Mouse (Mus musculus) hindbrain, embryonic 11.5 days (tissue): ENCODE data around the gene Rere. TPM values are rescaled to one million over a fixed set of nuclear protein-coding genes. Genes with fewer than 3 reads are reported as not detected.
A peak's percentile ranks its signal among the peaks of the same experiment; 100 is the strongest.

Experiments used
- ATAC-seq: fragments of 200-750 bp; cut with Nextera tagmentation; 2 replicates; pipeline ENCODE4 v1.8.0; 2017; ENCODE audit warnings: mild to moderate bottlenecking, moderate TSS enrichment, moderate library complexity; ENCODE audit not compliant: low FRiP score
- DNase-seq: peaks from one replicate; pipeline ENCODE4 v3.0.0-alpha.2; 2015; ENCODE audit warnings: low spot score
- H3K27ac ChIP-seq: fragments of 300-500 bp; sonication (generic); 2 replicates; pipeline ENCODE4 v1.5.1; 2014; ENCODE audit warnings: mild to moderate bottlenecking, low read depth, low read length
- H3K27me3 ChIP-seq: fragments of 300-500 bp; sonication (generic); 2 replicates; pipeline ENCODE4 v1.6.1; 2014; ENCODE audit warnings: mild to moderate bottlenecking, low read length, moderate library complexity, mixed read lengths; ENCODE audit not compliant: control insufficient read depth, insufficient read depth
- H3K36me3 ChIP-seq: fragments of 300-500 bp; sonication (generic); 2 replicates; pipeline ENCODE4 v1.6.1; 2014; ENCODE audit warnings: mild to moderate bottlenecking, low read length, moderate library complexity, mixed read lengths; ENCODE audit not compliant: control insufficient read depth, insufficient read depth
- H3K4me1 ChIP-seq: fragments of 300-500 bp; sonication (generic); replicated peaks from 2 replicates; pipeline ENCODE4 v1.6.1; 2014; ENCODE audit warnings: low read length, mixed read lengths; ENCODE audit not compliant: control insufficient read depth, insufficient read depth
- H3K4me2 ChIP-seq: fragments of 300-500 bp; sonication (generic); replicated peaks from 2 replicates; pipeline ENCODE4 v1.6.1; 2014; ENCODE audit warnings: mild to moderate bottlenecking, low read depth, low read length
- H3K4me3 ChIP-seq: fragments of 300-500 bp; sonication (generic); 2 replicates; pipeline ENCODE4 v1.5.1; 2014; ENCODE audit warnings: low read depth, low read length
- H3K9ac ChIP-seq: fragments of 300-500 bp; sonication (generic); 2 replicates; pipeline ENCODE4 v1.6.1; 2014; ENCODE audit warnings: low read depth, low read length
- H3K9me3 ChIP-seq: fragments of 300-500 bp; sonication (generic); 2 replicates; pipeline ENCODE4 v1.6.1; 2016; ENCODE audit warnings: low read length; ENCODE audit not compliant: control insufficient read depth
- WGBS: fragments of 180-500 bp; shearing (Covaris S2); extraction: QIAGEN DNeasy Blood & Tissue Kit; methylation state at CpG from one replicate; pipeline ENCODE4 v1.1.7; 2014; 5-methylcytosine and 5-hydroxymethylcytosine counted together
- polyA plus RNA-seq: library from polyadenylated mRNA; unstranded; fragments of >200 nt; fragmentation: Nextera tagmentation; extraction: Ambion mirVana; gene quantifications from 2 replicates; pipeline ENCODE4 v1.2.1, GENCODE M21; 2014

Gene Rere
- polyA plus RNA-seq, 1 experiment from 2014 or later: 50.0 TPM

- H3K27ac ChIP-seq: no peak overlapping the region
- no peak overlapping the region for H3K4me3 ChIP-seq
- 71% methylated on average over 1 of the region's 1 CpGs for WGBS
- peaks cover 4% of the 10 kb centered on the region; the same call in 1 of the 2 replicates for H3K4me1 ChIP-seq
- H3K27me3 ChIP-seq: no peaks in the 10 kb centered on the region
- H3K9me3 ChIP-seq: no peaks in the 10 kb centered on the region
- no peak for ATAC-seq
- DNase-seq: no peak
- no peak overlapping the region for H3K9ac ChIP-seq
- H3K4me2 ChIP-seq: no peak overlapping the region
- H3K36me3 ChIP-seq: no peaks in the 10 kb centered on the region
Observed at GRCm38 (mm10) chr4:150455750-150456149, 174.3 kb downstream of the Rere start.

- ATAC-seq (no peak), DNase-seq (no peak)
- peaks cover 5% of the 10 kb centered on the region; the same call in 1 of the 2 replicates for H3K4me1 ChIP-seq
- WGBS: 54% methylated on average over 7 of the region's 7 CpGs
- peak overlapping the region; percentile 58 for H3K27ac ChIP-seq
- H3K4me2 ChIP-seq: no peak overlapping the region
- H3K9me3 ChIP-seq: no peaks in the 10 kb centered on the region
- no peaks in the 10 kb centered on the region for H3K27me3 ChIP-seq
- H3K4me3 ChIP-seq: no peak overlapping the region
- no peak overlapping the region for H3K9ac ChIP-seq
- no peaks in the 10 kb centered on the region for H3K36me3 ChIP-seq
Observed at GRCm38 (mm10) chr4:150456452-150456851, 175.0 kb downstream of the Rere start.

- H3K27ac ChIP-seq: no peak overlapping the region
- no peaks in the 10 kb centered on the region for H3K9me3 ChIP-seq
- H3K4me2 ChIP-seq: no peak overlapping the region
- H3K4me3 ChIP-seq: no peak overlapping the region
- WGBS: 52% methylated on average over 2 of the region's 2 CpGs
- H3K27me3 ChIP-seq: no peaks in the 10 kb centered on the region
- H3K4me1 ChIP-seq: peaks cover 6% of the 10 kb centered on the region; the same call in 1 of the 2 replicates
- ATAC-seq (no peak), DNase-seq (no peak)
- no peak overlapping the region for H3K9ac ChIP-seq
- no peaks in the 10 kb centered on the region for H3K36me3 ChIP-seq
Observed at GRCm38 (mm10) chr4:150456886-150457285, 175.4 kb downstream of the Rere start.

GRCm38 (mm10) chr4:150457353-150457752 lies 175.9 kb downstream of the Rere start:
- no peaks in the 10 kb centered on the region for H3K27me3 ChIP-seq
- no peak overlapping the region for H3K27ac ChIP-seq
- no peaks in the 10 kb centered on the region for H3K9me3 ChIP-seq
- no peaks in the 10 kb centered on the region for H3K36me3 ChIP-seq
- peaks cover 6% of the 10 kb centered on the region; the same call in 1 of the 2 replicates for H3K4me1 ChIP-seq
- WGBS: 63% methylated on average over 4 of the region's 4 CpGs
- no peak overlapping the region for H3K4me2 ChIP-seq
- DNase-seq (no peak), ATAC-seq (no peak)
- no peak overlapping the region for H3K4me3 ChIP-seq
- no peak overlapping the region for H3K9ac ChIP-seq

GRCm38 (mm10) chr4:150457771-150458170 lies 176.3 kb downstream of the Rere start:
- Histone ChIP-seq H3K27ac (no peak overlapping the region), H3K36me3 (no peaks in the 10 kb centered on the region), H3K9me3 (no peaks in the 10 kb centered on the region), H3K4me3 (no peak overlapping the region), H3K27me3 (no peaks in the 10 kb centered on the region), H3K9ac (no peak overlapping the region), H3K4me2 (no peak overlapping the region), H3K4me1 (peaks cover 6% of the 10 kb centered on the region; the same call in 1 of the 2 replicates)
- ATAC-seq (no peak), DNase-seq (no peak)
- 66% methylated on average over 7 of the region's 7 CpGs for WGBS

- Histone ChIP-seq H3K4me2 (no peak overlapping the region), H3K9me3 (no peaks in the 10 kb centered on the region), H3K4me3 (no peak overlapping the region), H3K36me3 (no peaks in the 10 kb centered on the region), H3K27ac (no peak overlapping the region), H3K27me3 (no peaks in the 10 kb centered on the region), H3K4me1 (peaks cover 6% of the 10 kb centered on the region; the same call in 1 of the 2 replicates), H3K9ac (no peak overlapping the region)
- ATAC-seq: no peak
- WGBS: 65% methylated on average over 6 of the region's 6 CpGs
- DNase-seq: no peak
Observed at GRCm38 (mm10) chr4:150459022-150459794, 177.8 kb downstream of the Rere start.

GRCm38 (mm10) chr4:150460451-150460850 lies 179.0 kb downstream of the Rere start:
- H3K9me3 ChIP-seq: no peaks in the 10 kb centered on the region
- no peaks in the 10 kb centered on the region for H3K36me3 ChIP-seq
- no peaks in the 10 kb centered on the region for H3K27me3 ChIP-seq
- H3K4me2 ChIP-seq: no peak overlapping the region
- ATAC-seq (no peak), DNase-seq (no peak)
- peaks cover 6% of the 10 kb centered on the region; the same call in 1 of the 2 replicates for H3K4me1 ChIP-seq
- no peak overlapping the region for H3K9ac ChIP-seq
- H3K4me3 ChIP-seq: no peak overlapping the region
- no peak overlapping the region for H3K27ac ChIP-seq
- 71% methylated on average over 5 of the region's 5 CpGs for WGBS

- no peak for DNase-seq
- H3K4me2 ChIP-seq: no peak overlapping the region
- peak overlapping the region; percentile 27; the same call in 1 of the 2 replicates for H3K27ac ChIP-seq
- H3K36me3 ChIP-seq: no peaks in the 10 kb centered on the region
- no peak for ATAC-seq
- no peak overlapping the region for H3K4me3 ChIP-seq
- 48% methylated on average over 5 of the region's 5 CpGs for WGBS
- no peaks in the 10 kb centered on the region for H3K9me3 ChIP-seq
- H3K27me3 ChIP-seq: no peaks in the 10 kb centered on the region
- H3K9ac ChIP-seq: no peak overlapping the region
- H3K4me1 ChIP-seq: peaks cover 6% of the 10 kb centered on the region; the same call in 1 of the 2 replicates
Observed at GRCm38 (mm10) chr4:150461011-150461410, 179.6 kb downstream of the Rere start.
